9 mouse cellular contexts compared by ENCODE assay signal in the genomic region with DNA sequence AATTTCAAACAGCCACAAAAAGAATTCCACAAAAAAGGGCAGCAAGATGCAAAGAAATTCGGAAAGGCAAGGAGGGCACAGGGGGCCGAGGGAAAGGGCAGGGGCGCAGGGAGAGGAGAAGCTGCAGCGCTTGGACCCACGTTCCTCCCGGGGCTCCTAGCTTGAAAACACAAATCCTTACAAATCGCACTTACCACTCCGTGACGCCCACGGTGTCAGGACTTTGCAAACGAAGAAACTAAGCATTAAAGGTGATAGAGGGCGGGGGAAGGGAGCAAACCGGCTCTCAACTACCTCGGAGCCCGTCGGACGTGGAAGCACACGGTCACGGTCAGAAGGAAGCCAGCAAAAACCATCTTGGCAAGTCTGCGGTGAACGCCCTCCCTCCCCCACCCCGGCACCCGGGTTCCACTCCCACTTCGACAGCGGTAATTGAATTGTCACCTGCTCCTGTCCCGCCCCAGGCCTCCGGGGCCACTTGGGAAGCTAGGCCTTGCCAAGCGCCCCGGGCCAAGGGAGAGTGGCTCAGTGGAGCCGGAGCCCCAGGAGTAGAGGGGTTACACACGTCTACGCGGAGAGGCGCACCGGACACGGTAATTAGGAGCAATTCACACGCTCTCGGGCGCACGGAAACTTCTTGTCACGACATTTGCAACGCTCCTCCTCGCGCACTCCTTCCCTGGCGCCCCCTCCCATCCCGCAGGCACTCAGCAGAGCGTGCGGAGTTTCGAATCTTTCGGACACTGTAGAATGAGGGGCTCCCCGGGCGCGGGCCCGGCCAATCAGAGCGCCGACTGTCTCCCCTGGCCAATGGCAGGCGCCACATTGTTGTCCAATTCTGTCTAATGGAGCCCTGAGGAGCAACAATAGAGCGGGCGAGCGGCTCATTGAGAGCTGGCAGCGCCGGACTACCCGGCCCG. TPM values are rescaled to one million over a fixed set of nuclear protein-coding genes. Genes with fewer than 3 reads are reported as not detected.
DNase-seq lines count a peak whose midpoint lies in the region; ATAC-seq lines count a peak whose summit lies in the region.
"Had no signal": no experiment of that assay in that cellular context is flagged by ENCODE, and none has a peak within 500 bp of the region (broad histone marks: within the 10 kb centered on the region; RNA-seq: fewer than 3 reads in every experiment).

Dmrta2 (plus strand) TSS at position 906 of the 920 bp plus-strand sequence.

- intact Hi-C loops in heart, postnatal 36 days (cut with DNase I), result no loop called here

- H3K4me3 ChIP-seq in heart, embryonic 12.5 days, result peak within 1 kb of the TSS; percentile 50
- peak within 1 kb of the TSS; percentile 60 for H3K4me3 ChIP-seq in forebrain, embryonic 14.5 days (ENCODE audit: low read depth, low read length)
- peak within 1 kb of the TSS; percentile 4 for H3K4me3 ChIP-seq in neural tube, embryonic 14.5 days (ENCODE audit: low read depth, low read length)

- 0 out of 2 replicates have a peak, but pooled peaks cover 3% of the 10 kb centered on the region for H3K9me3 ChIP-seq in heart, embryonic 12.5 days (replicated peaks)
- H3K9me3 ChIP-seq in forebrain, embryonic 14.5 days (replicated peaks; ENCODE audit: control insufficient read depth, low read length), result no peaks in the 10 kb centered on the region
- H3K9me3 ChIP-seq in neural tube, embryonic 14.5 days (ENCODE audit: control insufficient read depth, low read length), result no peaks in the 10 kb centered on the region

- peak within 1 kb of the TSS; percentile 79 for H3K4me2 ChIP-seq in heart, embryonic 12.5 days
- H3K4me2 ChIP-seq in forebrain, embryonic 14.5 days (ENCODE audit: low read length), result peak within 1 kb of the TSS; percentile 81
- H3K4me2 ChIP-seq in neural tube, embryonic 14.5 days (ENCODE audit: low read depth, low read length), result peak within 1 kb of the TSS; percentile 34

- no peak within 1 kb of the TSS for H3K27ac ChIP-seq in heart, embryonic 12.5 days (ENCODE audit: poor library complexity, severe bottlenecking)
- H3K27ac ChIP-seq in forebrain, embryonic 14.5 days (ENCODE audit: low read depth, low read length), result peak within 1 kb of the TSS; percentile 90
- H3K27ac ChIP-seq in neural tube, embryonic 14.5 days (ENCODE audit: low read depth, low read length), result no peak within 1 kb of the TSS

- H3K4me1 ChIP-seq in heart, embryonic 12.5 days (replicated peaks), result peaks cover 33% of the 10 kb centered on the region
- no peaks in the 10 kb centered on the region for H3K4me1 ChIP-seq in forebrain, embryonic 14.5 days (ENCODE audit: control insufficient read depth, insufficient read depth, low read length)
- peaks cover 8% of the 10 kb centered on the region for H3K4me1 ChIP-seq in neural tube, embryonic 14.5 days (ENCODE audit: control insufficient read depth, insufficient read depth, low read length)

- DNase-seq in heart, postnatal 36 days, result no peak
- DNase-seq in MN1 (ENCODE audit: low spot score), result peak; percentile 79
- DNase-seq in forebrain, embryonic 14.5 days (ENCODE audit: low spot score), result peak; percentile 95
- DNase-seq in layer of hippocampus, postnatal 36 days, result peak; percentile 65 to 67
- DNase-seq in lung, postnatal 25 days (ENCODE audit: low spot score), result no peak

- H3K27me3 ChIP-seq in heart, embryonic 12.5 days (replicated peaks), result peaks cover 96% of the 10 kb centered on the region
- H3K27me3 ChIP-seq in forebrain, embryonic 14.5 days (replicated peaks; ENCODE audit: control insufficient read depth, insufficient read depth, low read length), result peaks cover 63% of the 10 kb centered on the region
- peaks cover 89% of the 10 kb centered on the region for H3K27me3 ChIP-seq in neural tube, embryonic 14.5 days (ENCODE audit: control insufficient read depth, insufficient read depth, low read length)

- under 1% methylated on average over 64 of the region's 64 CpGs for WGBS in heart, embryonic 12.5 days
- WGBS in forebrain, embryonic 14.5 days, result under 1% methylated on average over 64 of the region's 64 CpGs
- 1% methylated on average over 63 of the region's 64 CpGs for WGBS in neural tube, embryonic 14.5 days

- no peaks in the 10 kb centered on the region for H3K36me3 ChIP-seq in heart, embryonic 12.5 days
- peaks cover 8% of the 10 kb centered on the region; the same call in 1 of the 2 replicates for H3K36me3 ChIP-seq in forebrain, embryonic 14.5 days (ENCODE audit: control insufficient read depth, insufficient read depth, low read length)
- no peaks in the 10 kb centered on the region for H3K36me3 ChIP-seq in neural tube, embryonic 14.5 days (ENCODE audit: control insufficient read depth, insufficient read depth, low read length)

- H3K9ac ChIP-seq in heart, embryonic 12.5 days, result 0 out of 2 replicates have a peak within 1 kb of the TSS, but pooled peaks have one; percentile 9
- H3K9ac ChIP-seq in forebrain, embryonic 14.5 days (ENCODE audit: low read length), result peak within 1 kb of the TSS; percentile 90
- H3K9ac ChIP-seq in neural tube, embryonic 14.5 days (replicated peaks; ENCODE audit: low read depth, low read length), result no peak within 1 kb of the TSS

- peak; percentile 39 for ATAC-seq in heart, embryonic 12.5 days (ENCODE audit: insufficient number of reproducible peaks, low FRiP score)
- peak; percentile 90 for ATAC-seq in forebrain, embryonic 14.5 days
- peak; percentile 64 for ATAC-seq in neural tube, embryonic 14.5 days (ENCODE audit: low read depth)
- ATAC-seq in inflammation-experienced regulatory T-cells, adult 6 months, result no peak

RNA-seq across cellular contexts. Expression of gene Dmrta2, which starts in this region (rescaled TPM):
- 0.13 TPM in 1 of 2 replicates, not detected in the other for polyA plus RNA-seq in heart, embryonic 12.5 days (2016; fragmentation: Nextera tagmentation; extraction: Ambion mirVana)
- under 1 TPM; 0.08 to 0.16 TPM for total RNA-seq in heart, postnatal 36 days (2021)
- 4.1 and 5.9 TPM in 2 replicates for polyA plus RNA-seq in forebrain, embryonic 14.5 days (2014; fragmentation: Nextera tagmentation; extraction: Ambion mirVana)
- 1 to 10 TPM; 4.2 to 4.9 TPM for total RNA-seq in layer of hippocampus, postnatal 36 days (2021)
- polyA plus RNA-seq in neural tube, embryonic 14.5 days (2014; fragmentation: Nextera tagmentation; extraction: Ambion mirVana), result 0.09 TPM in 1 of 2 replicates, not detected in the other
- polyA plus RNA-seq in inflammation-experienced regulatory T-cells, adult 6 months (2017; shearing (Covaris generic)), result not detected
- total RNA-seq: liver, adult 2 months had no signal

Comparison
In these comparisons a context has a peak if more than half of its experiments do, and no peak if none do; other contexts are left out.
1. RNA of gene Dmrta2 (total RNA-seq): 4.2 to 4.9 TPM in layer of hippocampus, postnatal 36 days; 0.08 to 0.16 TPM in heart, postnatal 36 days; every median in the first group is over 4 times any median in the second.
2. Peak in ATAC-seq, H3K4me3 ChIP-seq, H3K9ac ChIP-seq and H3K4me2 ChIP-seq in heart, embryonic 12.5 days; RNA of the gene not detected or under 1 TPM.
3. Peak in ATAC-seq, H3K4me3 ChIP-seq and H3K4me2 ChIP-seq in neural tube, embryonic 14.5 days; RNA of the gene not detected or under 1 TPM.
4. H3K4me3 ChIP-seq: peak in every context shown above with its lines; median percentile 60 in forebrain, embryonic 14.5 days; 50 in heart, embryonic 12.5 days; 4 in neural tube, embryonic 14.5 days.
5. DNase-seq: peak in MN1 (single experiment), forebrain, embryonic 14.5 days (single experiment) and layer of hippocampus, postnatal 36 days (2 of 2); none in heart, postnatal 36 days (0 of 2) and lung, postnatal 25 days (single experiment).
6. Peak in every context shown above with its lines, with median percentiles within 50 percentile points of each other: H3K4me2 ChIP-seq.